Mouse (Mus musculus) heart, postnatal 0 days (tissue): Measurements from ENCODE around the gene Tph2.

ENCODE experiments used
- CTCF ChIP-seq: IDR thresholded peaks from 2 replicates; pipeline ENCODE4 v1.5.1; 2016; ENCODE audit warnings: antibody characterized with exemption, control low read depth, low read depth
- EP300 ChIP-seq: IDR thresholded peaks from 2 replicates; pipeline ENCODE4 v1.6.1; 2016; ENCODE audit warnings: antibody characterized with exemption, low read depth

DNA sequence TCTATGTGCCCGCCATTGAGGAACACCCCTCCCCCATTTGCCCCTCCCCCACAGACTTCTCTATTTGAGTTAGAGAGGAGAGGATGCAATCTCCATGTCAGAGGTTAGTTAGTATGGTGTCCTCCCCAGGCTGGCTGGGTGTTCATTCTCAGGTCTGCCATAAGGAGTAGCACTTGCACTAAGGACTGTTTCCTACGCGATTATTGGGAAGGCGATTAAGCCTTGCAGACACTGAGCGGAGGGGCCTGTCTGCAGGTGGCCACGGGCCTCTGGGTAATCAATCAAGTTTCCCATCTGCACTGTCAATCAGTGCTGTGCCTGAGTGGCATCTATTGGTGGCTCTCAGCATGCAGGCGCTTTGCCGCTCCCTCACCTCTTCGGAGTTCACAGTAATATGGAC lies 15.4 kb downstream of the Tph2 start:
- TF ChIP-seq CTCF: no peak
- no peak for TF ChIP-seq EP300
